Mouse (Mus musculus) liver, adult 2 months (tissue): ENCODE data around the gene Lin28a. TPM values are rescaled to one million over a fixed set of nuclear protein-coding genes. Genes with fewer than 3 reads are reported as not detected.

Source experiments
- DNase-seq: peaks from one replicate; pipeline ENCODE4 v3.0.0-alpha.2; 2011; ENCODE audit warnings: low read depth, low spot score; ENCODE audit errors: extremely low read depth
- H3K27ac ChIP-seq: fragments of 200-500 bp; replicated peaks from 2 replicates; pipeline ENCODE4 v1.5.1; 2012; ENCODE audit warnings: low read depth, mild to moderate bottlenecking, control low read depth, inconsistent platforms, low read length; ENCODE audit not compliant: insufficient read depth
- H3K27me3 ChIP-seq: fragments of 200-500 bp; 2 replicates; pipeline ENCODE4 v1.6.1; 2012; ENCODE audit warnings: mild to moderate bottlenecking, moderate library complexity, low read length, inconsistent platforms; ENCODE audit not compliant: control insufficient read depth, insufficient read depth
- H3K36me3 ChIP-seq: fragments of 200-500 bp; 2 replicates; pipeline ENCODE4 v1.6.1; 2012; ENCODE audit warnings: low read length, inconsistent platforms; ENCODE audit not compliant: control insufficient read depth, insufficient read depth
- H3K4me1 ChIP-seq: fragments of 200-500 bp; 2 replicates; pipeline ENCODE4 v1.6.1; 2011; ENCODE audit warnings: low read length; ENCODE audit not compliant: control insufficient read depth, insufficient read depth
- H3K4me3 ChIP-seq: fragments of 200-500 bp; 2 replicates; pipeline ENCODE4 v1.5.1; 2011; ENCODE audit warnings: low read depth, mild to moderate bottlenecking, control low read depth, low read length, moderate library complexity; ENCODE audit not compliant: insufficient read depth
- H3K79me2 ChIP-seq: fragments of 200-500 bp; 2 replicates; pipeline ENCODE4 v1.6.1; 2012; ENCODE audit warnings: inconsistent platforms, mild to moderate bottlenecking, low read length, moderate library complexity; ENCODE audit not compliant: control insufficient read depth, insufficient read depth
- H3K9ac ChIP-seq: fragments of 200-500 bp; 2 replicates; pipeline ENCODE4 v1.6.1; 2012; ENCODE audit warnings: low read depth, mild to moderate bottlenecking, control low read depth, inconsistent platforms, low read length
- CTCF ChIP-seq: fragments of 200-500 bp; IDR thresholded peaks from 2 replicates; pipeline ENCODE4 v1.5.1; 2011; ENCODE audit warnings: low read depth, low read length, control low read depth
- POLR2A ChIP-seq: fragments of 200-500 bp; IDR thresholded peaks from 2 replicates; pipeline ENCODE4 v1.6.1; 2011; ENCODE audit warnings: low read length, control low read depth; ENCODE audit not compliant: insufficient read depth; ENCODE audit errors: extremely low read depth
- WGBS: fragments of 180-500 bp; shearing (Covaris S2); methylation state at CpG from one replicate; pipeline ENCODE4 v1.1.7; 2018; 5-methylcytosine and 5-hydroxymethylcytosine counted together
- polyA plus RNA-seq: library from polyadenylated mRNA; depleted of rRNA; stranded (reverse); fragments of >200 nt; gene quantifications from 2 replicates; pipeline ENCODE4 v1.2.3, GENCODE M21; 2012; rRNA removed
- total RNA-seq: library from RNA; depleted of rRNA; stranded (reverse); fragments of >200 nt; gene quantifications from 2 replicates; pipeline ENCODE4 v1.2.3, GENCODE M21; 2014; rRNA removed

Gene Lin28a
- total RNA-seq (not detected in 2 replicates), polyA plus RNA-seq (not detected in 2 replicates)

GRCm38 (mm10) chr4:134018779-134019145 lies at the start of gene Lin28a:
Gene Lin28a, minus strand, starts transcription at chr4:134018841.
- Histone ChIP-seq H3K27me3 (peaks cover 28% of the 10 kb centered on the region), H3K4me1 (no peaks in the 10 kb centered on the region), H3K9ac (no peak within 1 kb of the TSS), H3K4me3 (no peak within 1 kb of the TSS), H3K79me2 (no peaks in the 10 kb centered on the region), H3K36me3 (no peaks in the 10 kb centered on the region), H3K27ac (no peak within 1 kb of the TSS)
- DNase-seq, result no peak
- TF ChIP-seq CTCF (no peak), POLR2A (no peak)
- 2% methylated on average over 9 of the region's 9 CpGs for WGBS

GRCm38 (mm10) chr4:134067833-134068544 lies 49.3 kb upstream of the Lin28a start:
- Histone ChIP-seq H3K27me3 (no peaks in the 10 kb centered on the region), H3K36me3 (no peaks in the 10 kb centered on the region), H3K79me2 (no peaks in the 10 kb centered on the region), H3K4me1 (no peaks in the 10 kb centered on the region), H3K9ac (no peak overlapping the region), H3K27ac (no peak overlapping the region), H3K4me3 (no peak overlapping the region)
- no peak for DNase-seq
- no peak for TF ChIP-seq POLR2A
- TF ChIP-seq CTCF, result no peak
- WGBS, result 82% methylated on average over 7 of the region's 7 CpGs

- WGBS, result 44% methylated on average over 8 of the region's 8 CpGs
- no peak for TF ChIP-seq CTCF
- H3K9ac ChIP-seq, result no peak overlapping the region
- no peaks in the 10 kb centered on the region for H3K79me2 ChIP-seq
- DNase-seq, result peak; percentile 61
- H3K4me1 ChIP-seq, result no peaks in the 10 kb centered on the region; the same call in 1 of the 2 replicates
- H3K27me3 ChIP-seq, result no peaks in the 10 kb centered on the region
- H3K36me3 ChIP-seq, result no peaks in the 10 kb centered on the region
- no peak overlapping the region for H3K27ac ChIP-seq
- no peak overlapping the region for H3K4me3 ChIP-seq
Measured at GRCm38 (mm10) chr4:134067383-134067782, 48.7 kb upstream of the Lin28a start.

GRCm38 (mm10) chr4:134065431-134066004 lies 46.9 kb upstream of the Lin28a start:
- 57% methylated on average over 23 of the region's 23 CpGs for WGBS
- Histone ChIP-seq H3K4me3 (no peak overlapping the region), H3K4me1 (no peaks in the 10 kb centered on the region; the same call in 1 of the 2 replicates), H3K27ac (no peak overlapping the region), H3K79me2 (no peaks in the 10 kb centered on the region), H3K36me3 (no peaks in the 10 kb centered on the region), H3K27me3 (no peaks in the 10 kb centered on the region), H3K9ac (no peak overlapping the region)
- TF ChIP-seq CTCF, result no peak
- no peak for TF ChIP-seq POLR2A
- no peak for DNase-seq

- 56% methylated on average over 8 of the region's 8 CpGs for WGBS
- Histone ChIP-seq H3K36me3 (no peaks in the 10 kb centered on the region), H3K4me3 (no peak overlapping the region), H3K4me1 (no peaks in the 10 kb centered on the region; the same call in 1 of the 2 replicates), H3K27me3 (no peaks in the 10 kb centered on the region), H3K27ac (no peak overlapping the region), H3K79me2 (no peaks in the 10 kb centered on the region), H3K9ac (no peak overlapping the region)
- TF ChIP-seq POLR2A, result no peak
- no peak for TF ChIP-seq CTCF
- DNase-seq, result no peak
Measured at GRCm38 (mm10) chr4:134062561-134062960, 43.9 kb upstream of the Lin28a start.

- TF ChIP-seq POLR2A (no peak), CTCF (no peak)
- Histone ChIP-seq H3K27ac (no peak overlapping the region), H3K9ac (no peak overlapping the region), H3K36me3 (no peaks in the 10 kb centered on the region), H3K4me3 (no peak overlapping the region), H3K27me3 (no peaks in the 10 kb centered on the region), H3K4me1 (no peaks in the 10 kb centered on the region; the same call in 1 of the 2 replicates), H3K79me2 (no peaks in the 10 kb centered on the region)
- DNase-seq, result no peak
- WGBS, result 73% methylated on average over 8 of the region's 8 CpGs
Measured at GRCm38 (mm10) chr4:134061944-134062446, 43.4 kb upstream of the Lin28a start.
